9 mouse cellular contexts compared by ENCODE assay signal in genomic region chr15:102981379-102982288, GRCm38 (mm10). TPM values are rescaled to one million over a fixed set of nuclear protein-coding genes. Genes with fewer than 3 reads are reported as not detected.
DNase-seq lines count a peak whose midpoint lies in the region; ATAC-seq lines count a peak whose summit lies in the region.
"Had no signal": no experiment of that assay in that cellular context is flagged by ENCODE, and none has a peak within 500 bp of the region (broad histone marks: within the 10 kb centered on the region; RNA-seq: fewer than 3 reads in every experiment).

No protein-coding gene starts in this region.

- no peak overlapping the region for H3K9ac ChIP-seq in heart, embryonic 13.5 days
- no peak overlapping the region for H3K9ac ChIP-seq in hindbrain, embryonic 14.5 days
- H3K9ac ChIP-seq in liver, embryonic 16.5 days (ENCODE audit: low read depth, low read length): no peak overlapping the region

- intact Hi-C loops in heart, postnatal 14 days (cut with DNase I): no loop called here

- H3K4me3 ChIP-seq in heart, embryonic 13.5 days: peak overlapping the region; percentile 42
- peak overlapping the region; percentile 6 for H3K4me3 ChIP-seq in hindbrain, embryonic 14.5 days (replicated peaks; ENCODE audit: low read length)
- H3K4me3 ChIP-seq in liver, embryonic 16.5 days (ENCODE audit: low read depth, low read length): peak overlapping the region; percentile 23; the same call in 1 of the 2 replicates

- H3K27me3 ChIP-seq in heart, embryonic 13.5 days (replicated peaks): peaks cover 100% of the 10 kb centered on the region
- peaks cover 100% of the 10 kb centered on the region for H3K27me3 ChIP-seq in hindbrain, embryonic 14.5 days (ENCODE audit: control insufficient read depth, insufficient read depth, low read length)
- H3K27me3 ChIP-seq in liver, embryonic 16.5 days (ENCODE audit: control insufficient read depth, insufficient read depth, low read depth, low read length): peaks cover 99% of the 10 kb centered on the region

- DNase-seq in heart, postnatal 14 days: no peak
- peak; percentile 87 for DNase-seq in embryo, embryonic 10.5 days (ENCODE audit: low spot score)
- no peak for DNase-seq in hindbrain, embryonic 14.5 days (ENCODE audit: low spot score)
- no peak for DNase-seq in T-cell, adult 2 months (ENCODE audit: low spot score)
- no peak for DNase-seq in adipocyte (ENCODE audit: low spot score)
- no peak for DNase-seq in urinary bladder, postnatal 10 days (ENCODE audit: low spot score)

- H3K4me2 ChIP-seq in heart, embryonic 13.5 days: peak overlapping the region; percentile 62
- H3K4me2 ChIP-seq in hindbrain, embryonic 14.5 days (replicated peaks): peak overlapping the region; percentile 26
- H3K4me2 ChIP-seq in liver, embryonic 16.5 days (ENCODE audit: low read depth, low read length): peak overlapping the region; percentile 25; the same call in 1 of the 2 replicates

- under 1% methylated on average over 88 of the region's 88 CpGs for WGBS in heart, embryonic 13.5 days
- under 1% methylated on average over 86 of the region's 88 CpGs for WGBS in hindbrain, embryonic 14.5 days
- under 1% methylated on average over 88 of the region's 88 CpGs for WGBS in liver, embryonic 16.5 days (ENCODE audit: insufficient replicate concordance)

- no peaks in the 10 kb centered on the region for H3K9me3 ChIP-seq in heart, embryonic 13.5 days
- H3K9me3 ChIP-seq in hindbrain, embryonic 14.5 days (ENCODE audit: control insufficient read depth, low read length): no peaks in the 10 kb centered on the region
- no peaks in the 10 kb centered on the region for H3K9me3 ChIP-seq in liver, embryonic 16.5 days (replicated peaks; ENCODE audit: control insufficient read depth, low read length)

- ATAC-seq in heart, embryonic 13.5 days (ENCODE audit: extremely low read depth, insufficient number of reproducible peaks, low FRiP score, low TSS enrichment): no peak
- ATAC-seq in hindbrain, embryonic 14.5 days (ENCODE audit: low FRiP score): no peak
- ATAC-seq in liver, embryonic 16.5 days (ENCODE audit: low read depth): no peak

- H3K27ac ChIP-seq in heart, embryonic 13.5 days (replicated peaks): no peak overlapping the region
- H3K27ac ChIP-seq in hindbrain, embryonic 14.5 days: no peak overlapping the region
- H3K27ac ChIP-seq in liver, embryonic 16.5 days (ENCODE audit: low read length): no peak overlapping the region

- no peaks in the 10 kb centered on the region for H3K36me3 ChIP-seq in heart, embryonic 13.5 days
- no peaks in the 10 kb centered on the region for H3K36me3 ChIP-seq in hindbrain, embryonic 14.5 days (replicated peaks; ENCODE audit: control insufficient read depth, insufficient read depth)
- H3K36me3 ChIP-seq in liver, embryonic 16.5 days (ENCODE audit: control insufficient read depth, insufficient read depth): no peaks in the 10 kb centered on the region

- H3K4me1 ChIP-seq in heart, embryonic 13.5 days: peaks cover 13% of the 10 kb centered on the region
- no peaks in the 10 kb centered on the region for H3K4me1 ChIP-seq in hindbrain, embryonic 14.5 days (replicated peaks; ENCODE audit: control insufficient read depth, insufficient read depth, low read length)
- no peaks in the 10 kb centered on the region for H3K4me1 ChIP-seq in liver, embryonic 16.5 days (ENCODE audit: control insufficient read depth, low read depth, low read length)

RNA-seq across cellular contexts. Expression of gene Hoxc9, which starts 5.4 kb away (rescaled TPM):
- polyA plus RNA-seq in heart, embryonic 13.5 days (2015; fragmentation: Nextera tagmentation; extraction: Ambion mirVana): not detected in 2 replicates
- not detected for total RNA-seq in heart, postnatal 14 days (2021)
- polyA plus RNA-seq in hindbrain, embryonic 14.5 days (2014; fragmentation: Nextera tagmentation; extraction: Ambion mirVana): 0.25 and 0.75 TPM in 2 replicates
- not detected in 2 replicates for polyA plus RNA-seq in liver, embryonic 16.5 days (2015; fragmentation: Nextera tagmentation; extraction: Ambion mirVana)
- polyA plus RNA-seq: brain, embryonic 14.5 days had no signal

RNA-seq across cellular contexts. Expression of gene Hoxc8, which starts 8.8 kb away (rescaled TPM):
- 0.06 TPM in 1 of 2 replicates, not detected in the other for polyA plus RNA-seq in heart, embryonic 13.5 days (2015; fragmentation: Nextera tagmentation; extraction: Ambion mirVana)
- total RNA-seq in heart, postnatal 14 days (2021): not detected
- 9.2 and 22.9 TPM in 2 replicates for polyA plus RNA-seq in hindbrain, embryonic 14.5 days (2014; fragmentation: Nextera tagmentation; extraction: Ambion mirVana)
- polyA plus RNA-seq in liver, embryonic 16.5 days (2015; fragmentation: Nextera tagmentation; extraction: Ambion mirVana): not detected in 2 replicates
- polyA plus RNA-seq: brain, embryonic 14.5 days had no signal

RNA-seq across cellular contexts. Expression of gene Hoxc5, which starts 14.4 kb away (rescaled TPM):
- 0.57 and 1.6 TPM in 2 replicates for polyA plus RNA-seq in heart, embryonic 13.5 days (2015; fragmentation: Nextera tagmentation; extraction: Ambion mirVana)
- total RNA-seq in heart, postnatal 14 days (2021): not detected
- polyA plus RNA-seq in hindbrain, embryonic 14.5 days (2014; fragmentation: Nextera tagmentation; extraction: Ambion mirVana): 25.0 and 32.2 TPM in 2 replicates
- polyA plus RNA-seq in liver, embryonic 16.5 days (2015; fragmentation: Nextera tagmentation; extraction: Ambion mirVana): 0.06 and 0.09 TPM in 2 replicates

RNA-seq across cellular contexts. Expression of gene Hoxc10, which starts 15.0 kb away (rescaled TPM):
- not detected in 2 replicates for polyA plus RNA-seq in heart, embryonic 13.5 days (2015; fragmentation: Nextera tagmentation; extraction: Ambion mirVana)
- not detected for total RNA-seq in heart, postnatal 14 days (2021)
- polyA plus RNA-seq in hindbrain, embryonic 14.5 days (2014; fragmentation: Nextera tagmentation; extraction: Ambion mirVana): not detected in 2 replicates
- not detected in 2 replicates for polyA plus RNA-seq in liver, embryonic 16.5 days (2015; fragmentation: Nextera tagmentation; extraction: Ambion mirVana)
- polyA plus RNA-seq: brain, embryonic 14.5 days had no signal

RNA-seq across cellular contexts. Expression of gene Hoxc6, which starts 16.4 kb away (rescaled TPM):
- 0.22 and 0.25 TPM in 2 replicates for polyA plus RNA-seq in heart, embryonic 13.5 days (2015; fragmentation: Nextera tagmentation; extraction: Ambion mirVana)
- not detected for total RNA-seq in heart, postnatal 14 days (2021)
- polyA plus RNA-seq in hindbrain, embryonic 14.5 days (2014; fragmentation: Nextera tagmentation; extraction: Ambion mirVana): 20.9 and 24.8 TPM in 2 replicates
- 0.07 TPM in 1 of 2 replicates, not detected in the other for polyA plus RNA-seq in liver, embryonic 16.5 days (2015; fragmentation: Nextera tagmentation; extraction: Ambion mirVana)

Comparison
In these comparisons a context has a peak if more than half of its experiments do, and no peak if none do; other contexts are left out.
1. RNA of gene Hoxc5, which starts 14.4 kb away (polyA plus RNA-seq): 25.0 to 32.2 TPM in hindbrain, embryonic 14.5 days; 0.57 to 1.6 TPM in heart, embryonic 13.5 days and 0.06 to 0.09 TPM in liver, embryonic 16.5 days; every median in the first group is over 10 times any median in the second.
2. Peak in every context shown above with its lines, with median percentiles within 50 percentile points of each other: H3K4me2 ChIP-seq and H3K4me3 ChIP-seq.